Mouse (Mus musculus) testis, adult 2 months (tissue): ENCODE measurements at regions not wholly inside any gene's neighbourhood (a gene's known extent, or its start where the extent isn't known, plus 50 kb on each side); places are given as distances from the start of the nearest gene placed in this dataset.

Experiments used
- CTCF ChIP-seq: fragments of 200-500 bp; IDR thresholded peaks from 2 replicates; pipeline ENCODE4 v1.5.1; 2012; ENCODE audit warnings: low read depth, mild to moderate bottlenecking, inconsistent platforms, low read length, moderate library complexity; ENCODE audit not compliant: control insufficient read depth, insufficient read depth, insufficient replicate concordance
- POLR2A ChIP-seq: fragments of 200-500 bp; IDR thresholded peaks from 2 replicates; pipeline ENCODE4 v1.6.1; 2012; ENCODE audit warnings: low read depth, mild to moderate bottlenecking, inconsistent platforms, low read length, moderate library complexity; ENCODE audit not compliant: control insufficient read depth

- no peak for TF ChIP-seq CTCF
- TF ChIP-seq POLR2A: no peak
Observed at GRCm38 (mm10) chr10:37214656-37215055, 75.9 kb upstream of the Marcks start.
